Mouse (Mus musculus) olfactory bulb, adult 2 months (tissue): ENCODE measurements at regions not wholly inside any gene's neighbourhood (a gene's known extent, or its start where the extent isn't known, plus 50 kb on each side); places are given as distances from the start of the nearest gene placed in this dataset.

ENCODE experiments used
- CTCF ChIP-seq: fragments of 200-500 bp; IDR thresholded peaks from 2 replicates; pipeline ENCODE4 v1.5.1; 2012; ENCODE audit warnings: low read depth, mild to moderate bottlenecking, low read length, moderate library complexity; ENCODE audit not compliant: insufficient read depth
- POLR2A ChIP-seq: fragments of 200-500 bp; IDR thresholded peaks from 2 replicates; pipeline ENCODE4 v1.6.1; 2012; ENCODE audit warnings: mild to moderate bottlenecking, low read depth, low read length, moderate library complexity; ENCODE audit not compliant: insufficient read depth

DNA sequence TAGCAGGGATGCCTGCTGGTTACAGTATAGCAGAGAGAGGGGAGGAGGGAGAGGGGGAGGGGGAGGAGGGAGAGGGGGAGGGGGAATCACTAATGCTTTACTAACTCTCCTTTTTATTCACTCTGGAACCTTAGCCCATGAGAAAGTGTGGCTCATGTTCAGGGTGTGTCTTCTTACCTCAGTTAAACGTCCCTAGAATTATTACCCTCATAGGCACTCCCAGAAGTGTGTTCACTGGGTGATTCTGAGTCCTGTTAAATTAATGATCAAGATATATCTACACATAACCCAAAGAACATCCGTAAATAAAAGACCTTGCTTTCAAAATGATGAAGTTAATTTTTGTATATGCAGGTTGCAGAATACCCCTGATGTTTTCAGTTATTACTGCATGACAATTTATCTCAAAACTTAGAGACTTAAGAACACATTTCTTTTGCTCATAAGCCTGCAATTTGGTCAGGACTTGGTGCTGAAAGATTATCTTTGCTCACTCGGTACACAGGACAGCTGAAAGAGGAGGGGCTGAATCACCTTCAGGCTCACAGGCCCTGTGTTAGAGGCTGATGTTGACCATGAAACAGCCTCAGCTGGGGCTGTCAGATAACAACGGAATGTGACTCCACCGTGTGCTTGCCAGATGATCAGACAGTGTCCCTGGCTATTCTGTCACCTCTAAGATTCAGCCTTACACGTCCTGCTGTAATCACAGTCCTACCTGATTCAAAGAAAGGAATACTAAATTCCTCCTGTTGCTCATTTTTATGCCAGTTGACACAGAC is 195.0 kb downstream of the Pik3r1 start:
- TF ChIP-seq CTCF: no peak
- no peak for TF ChIP-seq POLR2A
